Mouse (Mus musculus) right cerebral cortex, postnatal 36 days (tissue): ENCODE results near the gene Pla2g2f.

Experiments used
- DNase-seq, 2 experiments: peaks; one replicate each; pipeline ENCODE4 v3.0.0; 2022; ENCODE audit warnings: low spot score in 2 of 2, mixed read lengths in 1 of 2

Gene Pla2g2f

DNA sequence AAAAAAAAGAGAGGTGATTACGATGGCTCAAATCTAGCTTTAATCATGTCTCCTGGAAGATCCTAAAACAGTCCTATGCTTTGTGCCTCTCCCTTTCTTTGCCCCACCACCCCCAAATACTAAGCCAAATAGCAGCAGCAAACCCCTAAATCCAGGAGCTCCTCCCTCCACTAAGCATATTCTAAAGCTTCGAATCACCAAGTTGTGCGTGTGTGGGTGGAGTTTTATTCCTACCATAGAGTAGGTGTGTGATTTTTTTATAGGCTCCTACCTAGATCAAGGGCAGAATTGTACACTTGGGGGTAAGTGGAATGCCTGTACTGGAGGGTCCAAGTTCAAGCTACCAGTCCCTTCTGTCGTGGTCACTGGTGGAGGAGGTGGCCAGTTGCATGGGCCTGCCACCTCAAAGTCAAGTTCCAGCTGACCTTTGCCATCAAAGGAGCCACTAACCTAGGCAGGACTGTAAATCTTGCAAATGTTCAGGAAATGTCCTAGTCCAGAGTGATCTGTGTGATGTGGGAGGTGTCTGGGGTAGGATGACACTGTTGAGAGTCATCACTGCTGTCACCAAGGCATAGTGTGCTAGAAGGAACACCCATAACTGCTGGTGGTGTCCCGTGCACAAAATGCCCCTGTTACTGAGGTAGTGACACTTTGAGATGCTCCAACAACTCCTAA lies 38.7 kb downstream of the Pla2g2f start:
- no peak for DNase-seq

- no peak for DNase-seq
Measured at GRCm38 (mm10) chr4:138716697-138717096, 40.7 kb downstream of the Pla2g2f start.

DNA sequence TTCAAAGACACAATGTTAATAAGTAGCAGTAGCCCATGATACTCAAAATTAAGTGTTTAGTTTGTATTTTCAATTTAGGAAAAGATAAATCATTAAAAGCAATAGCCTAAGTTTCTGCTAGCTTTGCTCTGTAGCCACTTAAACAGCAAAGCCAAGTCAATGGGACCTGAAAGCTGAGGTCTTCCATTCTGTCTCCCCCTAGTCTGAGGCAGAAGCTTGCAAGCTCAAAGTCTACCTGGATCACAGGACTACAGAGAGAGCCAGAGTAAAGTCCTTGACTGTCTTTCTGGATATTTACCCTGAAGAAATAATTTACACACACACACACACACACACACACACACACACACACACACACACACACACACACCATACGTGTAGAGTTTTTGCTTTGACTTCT lies 43.2 kb downstream of the Pla2g2f start:
- no peak for DNase-seq

DNA sequence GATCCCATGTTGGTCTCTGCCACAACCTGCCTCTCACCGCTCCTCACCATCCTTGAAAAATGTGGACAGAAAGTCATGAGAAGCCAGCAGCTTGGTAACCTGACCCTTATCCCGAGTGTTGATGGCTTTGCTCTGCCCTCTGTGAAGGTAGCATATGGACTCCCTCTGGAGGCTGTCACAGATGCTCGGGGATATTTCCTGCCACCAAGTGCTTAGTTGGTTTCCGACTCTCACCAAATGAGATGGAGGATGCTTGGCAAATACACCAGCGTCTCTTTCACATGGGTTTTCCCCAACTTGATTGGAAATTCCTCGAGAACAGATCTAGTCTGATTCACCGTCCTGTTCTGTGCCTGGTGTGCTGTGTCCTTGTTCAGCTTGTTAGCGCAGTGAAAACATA lies 44.8 kb downstream of the Pla2g2f start:
- no peak for DNase-seq

- no peak for DNase-seq
Measured at GRCm38 (mm10) chr4:138712096-138712495, 45.3 kb downstream of the Pla2g2f start.

DNA sequence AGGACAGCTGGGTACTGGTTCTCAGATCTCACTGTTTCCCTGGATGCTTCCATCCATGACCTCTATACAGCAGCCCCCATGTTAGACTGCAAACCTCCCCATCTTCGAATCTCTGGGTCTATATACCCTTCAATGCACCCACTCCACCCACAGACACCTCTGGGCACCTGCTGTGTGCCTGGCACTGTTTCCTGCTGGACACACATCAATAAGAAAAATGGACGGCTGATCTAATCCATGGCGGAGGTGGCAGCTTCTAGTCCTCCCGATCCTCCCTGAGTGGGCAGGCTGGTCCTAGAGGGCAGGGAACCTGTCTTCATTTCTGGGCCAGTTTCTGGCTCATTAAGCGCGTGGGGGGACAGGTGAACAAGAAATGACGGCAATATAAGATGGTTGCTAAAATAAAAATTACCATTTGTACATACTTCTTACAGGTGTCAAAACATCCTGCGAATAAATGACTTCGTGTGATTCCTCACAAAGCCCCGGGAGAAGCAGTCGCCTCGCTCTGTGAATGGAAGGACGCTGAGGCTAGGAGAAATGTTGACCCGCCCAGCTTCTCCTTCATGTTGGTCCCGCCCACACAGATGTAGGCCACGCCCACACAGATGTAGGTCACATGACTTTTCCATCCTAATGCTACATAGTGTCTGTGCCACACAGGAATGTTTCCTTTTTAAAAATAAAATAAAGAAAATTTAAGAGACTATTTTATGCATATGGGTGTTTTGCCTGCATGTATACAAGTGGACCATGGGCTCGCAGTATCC lies 46.2 kb downstream of the Pla2g2f start:
- DNase-seq: no peak

- DNase-seq: no peak
Measured at GRCm38 (mm10) chr4:138710633-138711032, 46.8 kb downstream of the Pla2g2f start.

- DNase-seq: no peak
Measured at GRCm38 (mm10) chr4:138709944-138710343, 47.5 kb downstream of the Pla2g2f start.

DNA sequence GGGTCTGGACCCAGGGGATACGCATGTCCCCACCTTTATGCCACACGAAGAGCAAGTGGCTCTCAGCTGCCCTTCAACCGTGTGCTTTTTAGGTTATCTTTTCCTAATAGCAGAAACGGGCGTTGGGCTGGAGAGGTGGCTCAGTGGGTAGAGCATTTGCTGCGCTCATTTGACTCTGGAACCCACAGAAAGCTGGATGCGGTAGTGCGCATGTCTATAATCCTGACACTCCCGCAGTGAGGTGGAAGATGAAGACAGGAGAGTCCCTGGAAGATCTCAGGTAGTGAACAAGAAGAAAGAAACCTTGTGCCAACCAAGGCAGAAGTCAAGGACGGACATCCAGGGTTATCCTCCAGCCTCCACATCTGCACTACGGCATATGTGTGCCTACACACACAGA lies 48.2 kb downstream of the Pla2g2f start:
- no peak for DNase-seq

- no peak for DNase-seq
Measured at GRCm38 (mm10) chr4:138708636-138709035, 48.8 kb downstream of the Pla2g2f start.

- no peak for DNase-seq
Measured at GRCm38 (mm10) chr4:138706620-138707019, 50.8 kb downstream of the Pla2g2f start.

- DNase-seq: no peak
Measured at GRCm38 (mm10) chr4:138704169-138704568, 53.3 kb downstream of the Pla2g2f start.

DNA sequence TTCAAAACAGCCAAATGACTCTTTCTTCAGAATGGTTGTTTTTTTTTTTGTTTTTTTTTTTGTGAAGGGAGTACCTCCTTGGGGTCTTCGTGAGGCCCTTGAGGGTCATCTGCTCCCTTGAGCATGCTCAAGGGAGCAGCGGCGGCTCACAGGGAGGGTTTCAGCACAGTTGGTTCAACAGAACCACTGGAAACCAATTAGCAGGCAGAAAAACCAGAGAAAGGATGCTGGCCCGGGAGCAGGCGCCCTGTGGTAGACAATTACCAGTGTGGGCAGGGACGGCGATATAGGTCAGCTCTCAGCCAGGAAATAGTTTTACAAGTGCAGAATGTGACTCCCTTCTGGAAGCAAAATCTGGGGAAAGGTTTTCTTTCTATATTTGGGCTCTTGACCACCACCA lies 53.8 kb downstream of the Pla2g2f start:
- no peak for DNase-seq

DNA sequence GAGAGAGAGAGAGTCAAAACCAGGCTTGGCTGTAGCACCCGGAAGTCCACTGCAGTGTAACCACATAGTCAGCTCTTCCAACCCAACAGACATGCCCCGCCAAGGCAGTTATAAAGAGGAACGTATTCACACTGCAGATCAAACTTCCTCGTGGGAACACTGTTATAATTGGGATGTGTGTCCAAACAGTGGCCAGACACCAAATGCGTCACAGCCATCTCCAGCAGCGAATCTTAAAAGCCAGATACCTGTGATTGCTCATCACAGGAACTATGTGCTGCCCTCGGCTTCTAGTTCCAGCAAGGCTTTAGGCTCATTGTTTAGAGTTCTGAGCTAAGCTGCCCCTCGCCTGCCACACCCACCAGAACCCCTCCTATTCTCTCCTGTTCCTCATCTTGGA lies 54.9 kb downstream of the Pla2g2f start:
- no peak for DNase-seq

- no peak for DNase-seq
Measured at GRCm38 (mm10) chr4:138702031-138702430, 55.4 kb downstream of the Pla2g2f start.

DNA sequence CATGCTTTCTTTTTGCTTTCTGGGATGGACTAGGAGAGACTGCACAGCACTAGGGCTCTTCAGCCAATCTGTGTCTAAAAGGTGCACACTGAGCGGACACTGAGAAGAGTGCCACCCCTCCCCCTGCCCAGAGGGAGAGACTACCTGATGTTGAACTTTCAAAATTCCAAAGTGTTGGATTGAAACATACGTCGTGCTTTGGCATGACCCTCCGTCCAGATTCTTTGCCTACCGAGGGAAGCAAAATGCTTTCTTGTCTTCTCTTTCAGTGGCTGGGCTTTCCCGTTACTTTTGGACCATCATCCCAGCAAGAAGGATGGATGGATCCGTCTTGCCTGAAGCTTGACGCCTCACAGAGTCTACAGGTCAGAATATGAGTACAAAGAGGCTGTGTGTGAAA lies 56.3 kb downstream of the Pla2g2f start:
- DNase-seq: no peak
